Mouse (Mus musculus): ENCODE measurements around the gene Ctbp2.
A peak's percentile ranks its signal among the peaks of the same experiment; 100 is the strongest.

Ctbp2 gene

GRCm38 (mm10) chr7:133085408-133085807 lies 38.7 kb downstream of the Ctbp2 start:
- DNase-seq (ENCODE audit: low spot score): no peak

- no peak for DNase-seq (ENCODE audit: low spot score)
Measured at GRCm38 (mm10) chr7:133083936-133084614, 40.1 kb downstream of the Ctbp2 start.

- DNase-seq (ENCODE audit: low spot score): no peak
Measured at GRCm38 (mm10) chr7:133078929-133079328, 45.2 kb downstream of the Ctbp2 start.

- DNase-seq (ENCODE audit: low spot score): no peak
Measured at GRCm38 (mm10) chr7:133074462-133075133, 49.6 kb downstream of the Ctbp2 start.

- no peak for DNase-seq (ENCODE audit: low spot score)
Measured at GRCm38 (mm10) chr7:133073147-133073651, 51.0 kb downstream of the Ctbp2 start.

- DNase-seq (ENCODE audit: low spot score): no peak
Measured at GRCm38 (mm10) chr7:133072535-133072934, 51.6 kb downstream of the Ctbp2 start.

GRCm38 (mm10) chr7:133067321-133067841 lies 56.8 kb downstream of the Ctbp2 start:
- no peak for DNase-seq (ENCODE audit: low spot score)

GRCm38 (mm10) chr7:133066776-133067175 lies 57.4 kb downstream of the Ctbp2 start:
- no peak for DNase-seq (ENCODE audit: low spot score)

GRCm38 (mm10) chr7:133062055-133062454 lies 62.1 kb downstream of the Ctbp2 start:
- DNase-seq (ENCODE audit: low spot score): no peak

GRCm38 (mm10) chr7:133060170-133060569 lies 64.0 kb downstream of the Ctbp2 start:
- no peak for DNase-seq (ENCODE audit: low spot score)

- no peak for DNase-seq (ENCODE audit: low spot score)
Measured at GRCm38 (mm10) chr7:133059517-133060104, 64.5 kb downstream of the Ctbp2 start.

GRCm38 (mm10) chr7:133059150-133059509 lies 65.0 kb downstream of the Ctbp2 start:
- DNase-seq (ENCODE audit: low spot score): no peak

GRCm38 (mm10) chr7:133058496-133059149 lies 65.5 kb downstream of the Ctbp2 start:
- no peak for DNase-seq (ENCODE audit: low spot score)

GRCm38 (mm10) chr7:133056924-133057323 lies 67.2 kb downstream of the Ctbp2 start:
- no peak for DNase-seq (ENCODE audit: low spot score)

GRCm38 (mm10) chr7:133054486-133054885 lies 69.7 kb downstream of the Ctbp2 start:
- no peak for DNase-seq (ENCODE audit: low spot score)

GRCm38 (mm10) chr7:133053757-133054156 lies 70.4 kb downstream of the Ctbp2 start:
- no peak for DNase-seq (ENCODE audit: low spot score)

GRCm38 (mm10) chr7:133052819-133053218 lies 71.3 kb downstream of the Ctbp2 start:
- peak; percentile 88 for DNase-seq (ENCODE audit: low spot score)

GRCm38 (mm10) chr7:133050681-133051080 lies 73.5 kb downstream of the Ctbp2 start:
- no peak for DNase-seq (ENCODE audit: low spot score)

GRCm38 (mm10) chr7:133048085-133048630 lies 76.0 kb downstream of the Ctbp2 start:
- DNase-seq (ENCODE audit: low spot score): no peak

GRCm38 (mm10) chr7:133047287-133047686 lies 76.9 kb downstream of the Ctbp2 start:
- DNase-seq (ENCODE audit: low spot score): peak; percentile 77

GRCm38 (mm10) chr7:133044721-133045120 lies 79.4 kb downstream of the Ctbp2 start:
- DNase-seq (ENCODE audit: low spot score): no peak

GRCm38 (mm10) chr7:133041784-133042183 lies 82.4 kb downstream of the Ctbp2 start:
- peak; percentile 86 for DNase-seq (ENCODE audit: low spot score)

Measured in lung, postnatal 25 days (tissue).